Mouse (Mus musculus): ENCODE measurements around the gene Emc6. TPM values are rescaled to one million over a fixed set of nuclear protein-coding genes. Genes with fewer than 3 reads are reported as not detected.

The Emc6 gene
- polyA plus RNA-seq (2012; rRNA removed) (64.7 and 79.8 TPM in 2 replicates), polyA plus RNA-seq (2014; fragmentation: Nextera tagmentation; extraction: Ambion mirVana) (101 and 102 TPM in 2 replicates)

DNA sequence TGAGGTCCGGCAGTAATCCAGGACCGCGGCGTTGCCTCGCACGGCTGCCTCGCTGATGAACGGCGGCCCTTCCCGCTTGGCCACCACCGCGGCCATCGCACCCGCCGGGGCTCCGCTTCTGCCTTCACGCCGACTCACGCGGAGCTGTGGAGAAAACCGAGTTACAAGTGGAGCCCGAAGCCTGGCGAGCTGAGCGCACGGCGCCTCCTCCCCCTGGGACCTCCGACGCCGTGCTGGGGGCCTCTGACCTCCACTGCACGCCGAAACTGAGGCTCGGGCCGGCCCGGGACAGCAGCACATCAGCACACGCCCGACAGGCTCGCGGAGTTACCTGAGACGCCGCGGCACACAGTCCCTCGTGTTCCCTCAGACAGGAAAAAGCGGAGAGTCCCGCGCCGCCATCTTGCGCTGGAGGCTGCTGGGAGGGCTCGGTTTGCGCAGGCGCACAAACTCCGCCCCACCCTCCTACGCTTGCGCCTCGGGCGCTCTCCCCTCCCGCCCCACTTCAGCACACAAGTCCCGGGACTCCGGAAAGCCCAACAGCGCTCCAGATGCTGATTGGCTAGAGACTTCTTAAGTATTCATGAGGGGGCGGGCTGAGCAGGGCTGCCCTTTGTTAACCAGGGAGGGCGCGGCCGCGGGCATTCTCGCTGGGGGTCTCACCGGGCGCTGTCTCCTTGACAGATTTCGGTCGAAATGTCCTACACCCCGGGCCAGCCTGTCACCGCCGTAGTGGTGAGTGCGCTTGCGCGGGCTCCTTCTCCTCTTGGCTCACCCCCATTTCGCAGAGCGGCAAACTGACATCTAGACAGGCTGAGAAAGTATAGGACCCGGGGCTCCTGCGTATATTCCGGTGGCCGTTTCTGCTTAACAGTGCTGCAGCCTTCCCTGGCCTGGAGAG, at the start of gene Emc6, which contains the start of gene Tax1bp3:
TSS of gene Emc6 (minus strand) at position 430 of the 901 bp plus-strand sequence.
TSS of gene Tax1bp3 (plus strand) at position 476 of the 901 bp plus-strand sequence.
- ATAC-seq (ENCODE audit: low FRiP score, low read depth) (peak; percentile 97), DNase-seq (ENCODE audit: low spot score) (peak; percentile 99)
- Histone ChIP-seq H3K9me3 (ENCODE audit: control insufficient read depth, low read length) (no peaks in the 10 kb centered on the region), H3K27ac (replicated peaks; ENCODE audit: low read depth, low read length) (peak within 1 kb of the TSS; percentile 92), H3K4me3 (replicated peaks; ENCODE audit: low read length) (peak within 1 kb of the TSS; percentile 98), H3K4me1 (ENCODE audit: control insufficient read depth, insufficient read depth, low read length) (peaks cover 22% of the 10 kb centered on the region), H3K36me3 (ENCODE audit: control insufficient read depth, insufficient read depth, low read length) (peaks cover 31% of the 10 kb centered on the region), H3K9ac (ENCODE audit: low read depth, low read length, severe bottlenecking) (peak within 1 kb of the TSS; percentile 84), H3K27me3 (ENCODE audit: control insufficient read depth, insufficient read depth, low read length) (no peaks in the 10 kb centered on the region), H3K4me2 (replicated peaks; ENCODE audit: low read depth, low read length, severe bottlenecking) (peak within 1 kb of the TSS; percentile 74)
- 1% methylated on average over 34 of the region's 81 CpGs for WGBS
- TF ChIP-seq POLR2A (IDR thresholded peaks at IDR 0.05; ENCODE audit: borderline replicate concordance, extremely low read depth, insufficient read depth, insufficient read length), result peak; percentile 59; the same call in 1 of the 2 replicates

DNA sequence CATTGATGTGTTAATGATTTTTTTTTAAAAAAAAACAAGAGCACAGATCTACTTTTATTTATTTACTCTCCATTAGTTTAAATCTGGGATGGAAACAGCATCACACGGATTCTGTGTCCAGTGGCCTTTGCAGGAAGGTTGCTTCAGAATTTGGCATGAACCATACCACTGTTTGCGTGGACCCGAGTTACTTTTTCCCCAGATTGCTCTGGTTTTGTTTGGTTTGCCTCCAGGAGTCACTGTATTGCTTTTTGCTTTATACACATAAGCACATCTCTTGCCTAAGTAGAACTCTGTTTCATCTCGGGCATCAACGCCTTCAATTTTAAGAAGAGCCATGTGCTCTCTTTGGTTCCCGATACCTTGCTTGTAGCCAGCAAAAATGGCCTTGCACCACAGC, 49.0 kb upstream of the Emc6 start:
- Histone ChIP-seq H3K9ac (ENCODE audit: low read depth, low read length, severe bottlenecking) (no peak overlapping the region), H3K9me3 (ENCODE audit: control insufficient read depth, low read length) (no peaks in the 10 kb centered on the region), H3K27ac (replicated peaks; ENCODE audit: low read depth, low read length) (no peak overlapping the region), H3K4me1 (ENCODE audit: control insufficient read depth, insufficient read depth, low read length) (no peaks in the 10 kb centered on the region), H3K36me3 (ENCODE audit: control insufficient read depth, insufficient read depth, low read length) (no peaks in the 10 kb centered on the region), H3K4me2 (replicated peaks; ENCODE audit: low read depth, low read length, severe bottlenecking) (no peak overlapping the region), H3K27me3 (ENCODE audit: control insufficient read depth, insufficient read depth, low read length) (no peaks in the 10 kb centered on the region), H3K4me3 (replicated peaks; ENCODE audit: low read length) (no peak overlapping the region)
- DNase-seq (ENCODE audit: low spot score), result no peak
- 86% methylated on average over 6 of the region's 6 CpGs for WGBS
- ATAC-seq (ENCODE audit: low FRiP score, low read depth), result no peak
- TF ChIP-seq POLR2A (IDR thresholded peaks at IDR 0.05; ENCODE audit: borderline replicate concordance, extremely low read depth, insufficient read depth, insufficient read length), result no peak

DNA sequence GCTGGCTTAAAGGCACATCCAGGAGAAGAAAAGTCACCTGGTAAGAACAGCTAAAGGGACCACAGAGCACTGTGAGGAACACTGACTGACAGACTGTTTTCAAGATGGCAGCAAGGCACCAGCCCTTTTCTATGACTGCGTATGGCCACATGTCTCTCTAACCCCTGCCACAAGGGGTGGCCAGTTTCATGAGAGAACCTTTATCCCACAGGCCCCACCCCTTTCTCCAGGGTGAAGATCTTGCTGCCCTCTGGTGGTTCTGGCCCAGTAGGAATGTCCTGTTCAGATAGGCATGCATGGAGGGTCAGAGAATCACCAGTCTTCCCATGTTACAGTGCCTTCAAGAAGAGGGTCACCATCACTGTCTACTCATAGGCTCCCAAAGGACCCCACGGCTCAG, 47.1 kb upstream of the Emc6 start:
- H3K4me3 ChIP-seq (replicated peaks; ENCODE audit: low read length), result no peak overlapping the region
- H3K9me3 ChIP-seq (ENCODE audit: control insufficient read depth, low read length), result no peaks in the 10 kb centered on the region
- 67% methylated on average over 2 of the region's 2 CpGs for WGBS
- H3K9ac ChIP-seq (ENCODE audit: low read depth, low read length, severe bottlenecking), result no peak overlapping the region
- ATAC-seq (ENCODE audit: low FRiP score, low read depth) (no peak), DNase-seq (ENCODE audit: low spot score) (no peak)
- H3K27me3 ChIP-seq (ENCODE audit: control insufficient read depth, insufficient read depth, low read length), result no peaks in the 10 kb centered on the region
- no peak for TF ChIP-seq POLR2A (IDR thresholded peaks at IDR 0.05; ENCODE audit: borderline replicate concordance, extremely low read depth, insufficient read depth, insufficient read length)
- no peak overlapping the region for H3K27ac ChIP-seq (replicated peaks; ENCODE audit: low read depth, low read length)
- H3K4me2 ChIP-seq (replicated peaks; ENCODE audit: low read depth, low read length, severe bottlenecking), result no peak overlapping the region
- H3K36me3 ChIP-seq (ENCODE audit: control insufficient read depth, insufficient read depth, low read length), result no peaks in the 10 kb centered on the region
- no peaks in the 10 kb centered on the region for H3K4me1 ChIP-seq (ENCODE audit: control insufficient read depth, insufficient read depth, low read length)

DNA sequence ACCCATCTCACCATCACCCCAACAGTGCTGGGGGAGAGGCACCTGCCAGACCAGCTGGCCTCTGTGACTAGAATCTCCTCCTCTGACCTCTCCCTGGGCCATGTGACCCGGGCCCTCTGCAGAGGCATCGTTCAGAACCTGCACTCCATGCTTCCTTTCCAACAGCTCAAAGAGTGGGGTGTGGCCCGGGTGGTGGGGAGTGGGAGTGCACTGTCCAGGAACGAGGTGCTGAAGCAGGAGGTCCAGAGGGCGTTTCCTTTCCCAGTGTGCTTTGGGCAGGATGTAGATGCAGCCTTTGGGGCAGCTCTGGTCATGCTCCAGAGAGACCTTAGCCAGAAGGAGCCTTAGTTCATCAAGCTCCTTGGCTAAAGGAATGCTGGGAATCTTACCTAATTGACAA, 46.0 kb upstream of the Emc6 start:
- no peak for DNase-seq (ENCODE audit: low spot score)
- H3K9ac ChIP-seq (ENCODE audit: low read depth, low read length, severe bottlenecking), result no peak overlapping the region
- no peaks in the 10 kb centered on the region for H3K27me3 ChIP-seq (ENCODE audit: control insufficient read depth, insufficient read depth, low read length)
- H3K9me3 ChIP-seq (ENCODE audit: control insufficient read depth, low read length), result no peaks in the 10 kb centered on the region
- WGBS, result 42% methylated on average over 5 of the region's 5 CpGs
- ATAC-seq (ENCODE audit: low FRiP score, low read depth), result no peak
- no peak overlapping the region for H3K27ac ChIP-seq (replicated peaks; ENCODE audit: low read depth, low read length)
- H3K36me3 ChIP-seq (ENCODE audit: control insufficient read depth, insufficient read depth, low read length), result no peaks in the 10 kb centered on the region
- H3K4me2 ChIP-seq (replicated peaks; ENCODE audit: low read depth, low read length, severe bottlenecking), result no peak overlapping the region
- H3K4me3 ChIP-seq (replicated peaks; ENCODE audit: low read length), result no peak overlapping the region
- no peak for TF ChIP-seq POLR2A (IDR thresholded peaks at IDR 0.05; ENCODE audit: borderline replicate concordance, extremely low read depth, insufficient read depth, insufficient read length)
- H3K4me1 ChIP-seq (ENCODE audit: control insufficient read depth, insufficient read depth, low read length), result no peaks in the 10 kb centered on the region

DNA sequence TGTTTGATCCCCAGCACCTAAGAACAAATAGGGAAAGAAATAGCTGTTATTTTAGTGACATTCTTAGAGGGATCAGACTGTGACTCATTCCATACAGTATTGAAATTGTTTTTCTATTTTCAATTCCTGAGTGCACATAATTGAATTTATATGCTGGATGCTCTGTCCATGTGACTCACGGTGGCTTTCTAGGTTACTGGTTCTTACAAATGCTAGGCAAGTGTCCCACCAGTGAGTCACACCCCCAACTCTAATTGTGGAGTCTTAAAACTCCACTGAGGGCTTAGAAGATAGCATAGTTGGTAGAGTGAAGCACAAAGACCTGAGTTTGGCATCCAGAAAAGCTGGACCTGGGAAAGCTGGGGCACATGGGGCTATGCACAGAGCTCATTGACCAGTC, 43.8 kb upstream of the Emc6 start:
- H3K36me3 ChIP-seq (ENCODE audit: control insufficient read depth, insufficient read depth, low read length), result no peaks in the 10 kb centered on the region
- H3K4me1 ChIP-seq (ENCODE audit: control insufficient read depth, insufficient read depth, low read length), result no peaks in the 10 kb centered on the region
- H3K4me2 ChIP-seq (replicated peaks; ENCODE audit: low read depth, low read length, severe bottlenecking), result no peak overlapping the region
- TF ChIP-seq POLR2A (IDR thresholded peaks at IDR 0.05; ENCODE audit: borderline replicate concordance, extremely low read depth, insufficient read depth, insufficient read length), result no peak
- no peak for ATAC-seq (ENCODE audit: low FRiP score, low read depth)
- H3K27me3 ChIP-seq (ENCODE audit: control insufficient read depth, insufficient read depth, low read length), result no peaks in the 10 kb centered on the region
- H3K4me3 ChIP-seq (replicated peaks; ENCODE audit: low read length), result no peak overlapping the region
- 74% methylated on average over 1 of the region's 1 CpGs for WGBS
- H3K9me3 ChIP-seq (ENCODE audit: control insufficient read depth, low read length), result no peaks in the 10 kb centered on the region
- DNase-seq (ENCODE audit: low spot score), result no peak
- no peak overlapping the region for H3K27ac ChIP-seq (replicated peaks; ENCODE audit: low read depth, low read length)
- no peak overlapping the region for H3K9ac ChIP-seq (ENCODE audit: low read depth, low read length, severe bottlenecking)
